Mouse (Mus musculus) cerebellum, postnatal 14 days (tissue): ENCODE data around the gene Gm49322.
A peak's percentile ranks its signal among the peaks of the same experiment; 100 is the strongest.

Experiments used
- DNase-seq, 2 experiments: peaks; one replicate each; pipeline ENCODE4 v3.0.0; 2021; ENCODE audit warnings: mixed read lengths in 2 of 2

The Gm49322 gene

DNA sequence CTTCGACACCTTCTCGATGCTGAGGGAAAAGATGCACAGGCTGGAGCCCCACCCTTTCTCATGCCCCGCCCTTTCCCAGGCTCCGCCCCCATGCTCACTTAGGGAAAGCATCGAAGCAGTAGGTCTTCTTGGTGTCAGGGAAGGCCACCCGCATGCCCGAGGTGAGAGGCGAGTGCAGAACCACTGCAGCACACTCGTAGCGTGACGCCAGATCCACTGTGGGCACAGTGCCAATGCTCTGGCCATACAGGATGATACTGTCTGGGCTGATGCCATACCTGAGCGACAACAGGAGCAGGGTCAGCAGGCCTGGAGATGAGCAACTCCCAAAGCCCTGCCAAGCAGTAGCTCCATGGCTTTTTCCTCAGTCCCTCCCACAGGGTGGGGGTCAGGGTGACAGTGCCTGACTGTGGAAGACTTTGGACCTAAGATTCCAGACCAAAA is 21.8 kb upstream of the Gm49322 start:
- peak; percentile 53 to 62 for DNase-seq

DNA sequence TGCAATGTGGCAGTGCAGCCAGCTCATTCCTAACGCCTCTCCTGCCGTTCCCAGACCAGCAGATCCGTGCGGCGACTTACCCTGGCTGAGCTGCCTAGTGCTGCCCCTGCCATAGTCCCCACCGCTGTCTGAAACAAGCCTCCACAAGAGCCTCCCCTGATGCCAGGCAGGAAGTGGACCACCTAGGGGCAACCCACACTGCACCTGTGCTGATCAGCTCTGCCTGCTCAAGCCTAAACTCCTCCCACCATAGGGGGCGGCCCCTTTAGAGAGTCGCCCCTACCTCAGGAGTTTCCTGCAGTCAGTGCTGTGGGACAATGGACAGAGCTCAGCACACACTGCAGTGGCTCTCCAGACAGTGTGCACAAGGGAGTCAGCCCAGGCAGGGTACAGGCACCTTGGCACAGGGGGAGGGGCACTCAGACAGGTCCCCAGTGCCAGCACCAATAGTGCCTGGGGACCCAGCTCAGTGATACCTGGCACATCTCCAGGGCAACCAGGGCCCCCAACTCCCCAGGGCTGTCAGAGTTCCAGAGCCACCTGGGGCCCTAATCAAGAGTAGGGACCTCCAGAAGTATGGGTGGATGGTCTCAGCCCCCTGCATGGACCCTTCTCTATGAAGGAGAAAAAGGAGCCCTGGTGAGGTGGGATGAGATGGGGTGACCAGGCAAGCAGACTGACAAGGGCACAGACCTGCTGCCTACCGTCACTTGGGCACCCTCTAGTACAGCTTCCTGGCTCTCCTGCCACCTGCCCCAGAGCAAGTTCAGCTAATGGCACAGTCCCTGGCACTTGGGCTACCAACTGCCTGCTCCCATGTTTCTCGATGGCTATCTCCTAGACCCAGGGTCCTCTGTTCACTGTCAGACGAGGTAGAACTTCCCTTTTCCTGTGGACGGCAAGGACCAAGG is 20.9 kb upstream of the Gm49322 start:
- peak in 1 of 2 experiments; percentile 25 for DNase-seq

GRCm38 (mm10) chr10:80585581-80585980 is 20.2 kb upstream of the Gm49322 start:
- no peak for DNase-seq

DNA sequence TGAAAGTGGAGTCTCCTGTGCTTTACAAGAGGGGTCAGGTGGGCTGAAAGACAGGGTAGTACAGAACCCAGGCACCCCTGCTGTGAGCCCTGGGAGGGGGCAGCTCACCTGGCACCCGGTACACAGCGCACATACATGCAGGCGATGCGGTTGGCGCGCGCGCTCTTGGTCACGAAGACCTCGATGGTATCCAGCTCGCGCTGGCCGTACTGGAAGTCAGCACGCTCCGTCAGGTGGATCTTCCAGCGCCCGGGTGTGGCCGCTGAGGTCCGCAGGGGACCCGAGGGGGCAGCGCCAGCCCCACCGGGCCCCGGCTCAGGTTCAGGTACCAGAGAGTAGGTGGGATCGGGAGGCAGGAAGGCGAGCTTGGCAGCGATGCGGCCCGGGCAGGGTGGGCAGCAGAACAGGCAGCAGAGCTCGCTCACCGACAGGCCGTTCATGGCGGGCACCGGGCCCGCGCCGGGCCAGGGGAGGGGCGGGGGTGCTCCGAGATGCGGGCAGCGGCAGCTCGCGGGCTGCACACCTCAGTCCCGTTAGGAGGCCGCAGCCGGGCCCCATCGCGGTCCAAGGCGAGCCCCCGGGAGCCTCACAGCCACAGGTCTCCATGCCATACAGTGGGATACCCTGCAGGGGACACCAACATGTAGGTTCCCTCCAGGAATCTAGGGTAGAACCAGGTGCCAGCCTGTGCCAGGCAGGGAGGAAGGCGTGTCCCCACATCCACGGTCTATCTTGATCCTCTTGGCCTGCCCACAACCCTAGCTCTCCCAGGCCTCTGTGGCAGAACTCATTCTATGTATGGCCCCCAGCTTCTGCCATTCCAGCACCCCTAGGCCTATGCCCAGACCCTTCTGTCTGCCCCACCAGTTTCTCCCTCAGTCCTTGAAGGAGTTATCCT is 19.2 kb upstream of the Gm49322 start:
- peak in 1 of 2 experiments; percentile 36 for DNase-seq

DNA sequence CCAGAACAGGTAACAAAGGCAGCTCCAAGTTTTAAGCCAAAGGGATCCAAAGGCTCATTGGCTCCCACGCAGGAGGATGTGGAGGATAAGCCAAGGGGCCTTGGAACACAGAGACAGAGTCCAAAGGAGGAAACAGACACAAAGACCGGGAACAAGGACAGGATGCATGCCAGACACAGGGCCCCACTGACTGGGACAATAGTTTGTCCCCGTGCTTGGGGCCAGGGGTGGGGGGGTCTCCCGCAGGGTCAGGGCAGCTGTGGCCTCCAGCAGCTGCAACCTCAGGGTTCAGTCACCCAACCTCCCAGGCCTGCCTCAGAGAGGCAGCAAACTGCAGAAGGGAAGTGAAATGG is 18.5 kb upstream of the Gm49322 start:
- peak in 1 of 2 experiments; percentile 21 for DNase-seq

DNA sequence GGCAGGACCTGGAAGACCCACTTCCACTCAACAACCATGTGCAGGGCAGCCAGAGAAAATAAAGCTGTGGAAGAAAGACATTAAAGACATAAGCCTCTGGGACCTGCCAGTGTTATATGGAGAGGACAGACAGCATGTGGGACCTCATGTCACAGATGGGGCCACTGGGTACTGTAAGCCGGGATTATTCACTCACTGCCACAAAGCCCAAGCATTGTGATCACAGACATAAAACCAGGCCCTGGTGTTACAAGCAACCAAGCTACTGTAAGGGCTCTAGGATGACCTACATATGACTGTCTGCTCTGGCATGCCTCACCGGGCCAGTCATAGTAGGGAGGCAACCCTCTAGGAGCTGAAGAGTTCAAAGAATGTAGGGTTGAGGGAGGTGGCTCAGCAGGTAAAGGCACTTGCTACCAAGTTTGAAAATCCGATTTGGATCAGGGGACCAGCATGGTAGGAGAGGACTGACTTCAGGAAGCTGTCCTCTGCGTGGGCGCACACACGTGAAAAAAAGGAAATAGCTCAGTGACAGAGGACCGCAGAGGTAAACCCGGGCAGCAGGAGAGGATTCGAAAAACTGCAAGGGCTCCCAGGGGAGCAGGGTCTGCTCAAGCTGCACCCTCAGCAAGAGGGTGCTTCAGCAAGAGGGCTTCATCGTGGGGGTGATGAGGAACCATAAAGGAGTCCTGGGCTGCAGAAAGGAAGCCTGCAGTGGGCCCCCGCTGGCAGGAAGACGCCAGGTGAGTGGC is 16.5 kb upstream of the Gm49322 start:
- peak in 1 of 2 experiments; percentile 36 for DNase-seq

DNA sequence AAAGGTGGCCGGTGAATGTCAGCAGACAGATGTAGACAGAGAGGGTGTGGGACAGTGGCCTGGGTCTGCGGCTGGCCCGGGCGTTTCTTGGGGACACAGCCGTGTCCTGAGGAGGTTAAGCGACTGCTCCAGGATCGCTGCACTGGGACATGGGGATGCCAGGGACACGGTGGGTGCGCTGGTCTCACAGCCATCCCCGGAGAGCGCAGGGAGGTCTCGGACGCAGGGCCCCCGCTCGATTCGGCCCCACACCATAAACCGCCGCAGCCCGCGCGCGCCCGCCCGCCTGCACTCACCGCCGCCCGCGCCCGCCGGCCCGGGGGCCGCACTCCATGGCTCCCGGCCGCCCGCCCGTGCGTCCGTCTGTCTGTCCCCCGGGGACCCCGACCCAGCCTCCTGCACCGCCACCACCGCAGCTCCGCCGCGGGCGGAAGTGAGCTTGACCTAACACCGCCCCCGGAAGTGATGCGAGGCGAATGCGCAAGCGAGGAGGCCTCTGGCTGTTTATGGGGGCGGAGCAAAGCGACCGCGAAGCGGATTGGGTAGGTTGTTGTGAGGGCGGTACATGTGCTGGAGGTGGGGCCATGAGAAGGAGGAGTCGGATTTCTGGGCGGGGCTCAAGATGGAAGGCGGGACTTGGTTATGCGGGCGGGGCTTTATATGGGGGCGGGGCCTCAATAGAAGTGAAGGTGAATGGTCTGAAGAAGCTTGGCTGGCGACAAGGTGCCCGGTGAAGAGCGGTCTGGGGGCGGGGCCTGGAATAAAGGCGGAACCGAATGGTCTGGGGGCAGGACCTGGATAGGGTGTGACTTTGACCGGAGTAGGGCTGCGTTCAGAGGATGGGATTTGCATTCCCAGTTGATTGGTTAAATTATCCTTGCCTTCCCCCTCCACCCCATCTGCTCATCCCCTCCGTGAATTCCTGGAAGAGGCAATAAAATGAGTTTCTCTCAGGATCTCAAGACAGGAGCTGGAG is 15.7 kb upstream of the Gm49322 start, which contains the start of gene Abhd17a:
Gene Abhd17a (minus strand): TSS at position 463 of the 976 bp plus-strand sequence.
- peak; percentile 96 for DNase-seq

- DNase-seq = no peak
Observed at GRCm38 (mm10) chr10:80596318-80596717, 9.5 kb upstream of the Gm49322 start.

DNA sequence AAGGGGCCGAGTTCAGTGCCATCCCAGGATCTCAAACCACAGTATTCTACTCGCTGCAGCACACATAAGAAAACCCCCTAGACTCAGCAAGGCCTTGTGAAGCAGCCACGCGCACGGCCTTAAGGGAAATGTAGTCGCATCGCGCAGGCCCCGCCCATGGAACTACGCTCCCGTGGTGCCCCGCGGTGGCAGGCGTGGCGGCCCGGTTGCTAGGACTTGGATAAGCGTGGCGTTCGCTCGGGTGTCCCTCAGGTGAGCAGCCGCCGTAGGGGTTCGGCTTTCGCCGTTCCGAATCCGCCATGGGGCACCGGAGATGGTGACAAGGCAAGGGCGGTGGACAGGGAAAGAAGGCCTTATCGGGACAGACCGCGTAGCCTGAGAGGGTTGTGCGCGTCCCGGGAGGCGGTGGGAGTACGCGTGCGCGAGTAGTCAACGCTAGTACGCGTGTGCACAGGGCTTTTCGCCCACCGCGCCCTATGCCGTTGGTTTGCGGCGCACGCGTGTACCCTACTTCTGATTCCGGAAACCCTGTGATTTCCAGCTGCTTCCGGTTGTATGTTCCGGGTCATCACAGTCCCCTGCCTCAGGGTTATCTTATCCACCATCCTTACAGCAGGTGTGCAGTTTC is 3.0 kb upstream of the Gm49322 start, which contains the start of the genes Scamp4 and Adat3:
Gene Scamp4 (plus strand): TSS at position 175 of the 628 bp plus-strand sequence.
Gene Adat3 (plus strand): TSS at position 183 of the 628 bp plus-strand sequence.
- peak; percentile 96 to 97 for DNase-seq

DNA sequence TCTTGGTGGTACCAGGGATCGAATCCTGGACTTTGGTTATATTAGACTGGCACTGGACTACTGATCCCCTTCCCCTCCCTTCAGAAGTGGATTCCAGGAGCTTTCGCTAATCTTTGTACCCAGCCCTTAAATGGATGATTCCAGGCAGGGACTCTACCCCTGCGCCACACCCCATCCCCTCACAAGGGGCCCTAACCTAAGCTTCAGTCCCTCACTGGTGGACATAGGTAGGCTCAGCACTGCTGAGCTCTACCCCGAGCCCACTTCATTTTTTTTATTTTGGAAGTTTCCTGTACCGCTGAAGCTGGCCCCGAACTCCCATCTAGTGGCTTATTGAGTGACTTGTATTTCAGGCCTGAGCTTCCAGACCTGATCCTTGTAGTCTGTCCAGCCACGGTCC is 2.5 kb upstream of the Gm49322 start:
- no peak for DNase-seq

GRCm38 (mm10) chr10:80604001-80604509 is 1.8 kb upstream of the Gm49322 start:
- no peak for DNase-seq

DNA sequence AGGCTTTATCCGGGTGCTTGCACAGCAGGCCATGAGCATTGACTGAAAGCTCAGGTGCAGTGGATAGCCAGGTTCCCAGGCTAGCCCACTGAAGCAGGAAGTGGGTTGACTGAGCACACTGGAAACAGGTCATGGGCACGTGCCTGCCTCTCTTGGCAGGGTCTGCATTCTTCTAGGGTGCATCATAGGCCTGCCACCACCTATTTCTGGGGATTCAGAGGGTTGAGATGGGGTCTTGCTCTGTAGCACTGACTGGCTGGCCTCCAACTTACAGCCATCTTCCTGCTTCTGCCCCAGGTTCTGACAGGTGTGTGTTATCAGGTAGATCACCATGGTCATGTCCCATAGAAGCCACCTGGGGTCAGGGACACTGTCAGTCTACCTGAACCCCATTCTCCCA is 833 bp upstream of the Gm49322 start:
- no peak for DNase-seq

DNA sequence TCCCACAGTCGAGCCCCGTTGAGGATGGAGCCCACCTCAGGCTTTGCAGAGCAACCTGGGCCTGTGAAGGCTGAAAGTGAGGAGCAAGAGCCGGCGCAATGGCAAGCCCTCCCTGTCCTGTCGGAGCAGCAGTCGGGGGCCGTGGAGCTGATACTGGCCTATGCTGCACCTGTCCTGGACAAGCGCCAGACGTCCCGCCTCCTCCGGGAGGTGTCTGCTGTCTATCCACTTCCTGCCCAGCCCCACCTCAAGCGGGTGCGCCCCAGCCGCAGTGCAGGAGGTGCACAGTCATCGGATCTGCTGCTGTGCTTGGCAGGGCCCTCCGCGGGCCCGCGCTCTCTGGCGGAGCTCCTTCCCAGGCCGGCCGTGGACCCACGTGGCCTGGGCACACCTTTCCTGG is 485 bp downstream of the Gm49322 start:
- no peak for DNase-seq

- DNase-seq = no peak
Observed at GRCm38 (mm10) chr10:80606737-80607350, 1.0 kb downstream of the Gm49322 start.

DNA sequence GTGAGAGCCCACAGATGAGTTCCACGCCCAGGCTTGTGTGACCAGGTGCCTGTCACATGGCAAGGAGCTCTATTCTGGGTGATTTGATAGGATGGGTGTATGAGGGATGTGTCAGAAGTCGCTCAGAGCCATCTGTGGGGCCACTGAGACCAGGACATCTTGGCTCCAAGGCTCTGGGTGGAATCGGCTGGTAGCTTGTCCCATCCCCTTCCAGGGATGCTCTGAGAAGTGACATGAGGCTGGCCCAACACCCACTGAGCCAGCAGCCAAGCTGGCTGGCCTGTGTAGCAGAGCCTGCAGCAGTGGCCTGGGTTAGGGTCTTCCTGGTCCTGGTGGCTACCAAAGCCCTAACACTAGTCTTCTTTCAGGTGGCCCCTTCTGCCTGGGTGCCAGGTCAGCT is 2.6 kb downstream of the Gm49322 start:
- DNase-seq = no peak

GRCm38 (mm10) chr10:80609269-80609924 is 3.6 kb downstream of the Gm49322 start:
- peak in 1 of 2 experiments; percentile 19 for DNase-seq

DNA sequence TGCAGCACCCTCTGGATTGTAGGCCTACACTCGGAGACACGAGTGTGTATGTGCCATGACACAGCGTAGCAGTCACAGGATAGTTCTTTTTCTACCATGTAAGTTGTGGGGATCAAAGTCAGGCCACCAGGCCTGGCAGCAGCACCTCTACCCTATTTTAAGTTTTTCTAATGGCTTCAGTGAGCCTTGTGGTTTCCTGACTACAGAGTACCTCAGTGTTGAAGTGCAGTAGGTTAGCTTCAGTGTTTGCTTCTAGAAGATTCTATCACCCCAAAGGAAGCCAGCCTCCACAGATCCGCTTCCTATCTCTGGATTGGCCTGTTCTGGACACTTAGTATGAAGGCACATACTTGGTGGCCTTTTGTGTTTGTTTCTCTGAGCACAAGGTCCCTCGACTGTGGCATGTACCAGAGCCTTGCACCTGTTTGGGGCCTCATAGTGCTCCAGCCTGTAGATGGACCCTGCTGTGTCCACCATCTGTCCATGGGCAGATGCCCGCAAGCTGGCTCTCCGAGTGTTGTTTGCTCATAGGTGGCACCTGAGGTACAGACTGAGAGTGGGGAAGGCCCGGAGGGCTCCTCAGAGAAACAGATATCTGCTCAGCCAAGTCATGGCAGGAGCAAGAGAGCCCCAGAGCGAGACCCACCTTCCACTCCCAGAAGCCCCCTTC is 4.4 kb downstream of the Gm49322 start:
- peak; percentile 77 to 85 for DNase-seq

- peak; percentile 56 to 68 for DNase-seq
Observed at GRCm38 (mm10) chr10:80611024-80611423, 5.2 kb downstream of the Gm49322 start.

GRCm38 (mm10) chr10:80611905-80612304 is 6.1 kb downstream of the Gm49322 start:
- no peak for DNase-seq
